Mouse (Mus musculus) erythroid progenitor cell, adult 5-6 weeks (primary cell): ENCODE results near the gene Zfp423. TPM values are rescaled to one million over a fixed set of nuclear protein-coding genes. Genes with fewer than 3 reads are reported as not detected.

Source experiments
- ATAC-seq: replicated peaks from 2 replicates; pipeline ENCODE4 v1.8.0; 2016; ENCODE audit warnings: moderate number of reproducible peaks, mild to moderate bottlenecking, moderate TSS enrichment, inconsistent platforms; ENCODE audit not compliant: poor library complexity, low FRiP score, severe bottlenecking
- total RNA-seq, 2 experiments: library from RNA; stranded (forward) in 1 of 2; stranded (reverse) in 1 of 2; fragments of 150-400 nt in 1 of 2; fragments of 186-747, 209-891 nt in 1 of 2; gene quantifications; 2 replicates each; pipeline versions ENCODE4 v1.2.3 to v1.2.4; 2015 to 2017; ENCODE audit warnings: low replicate concordance in 2 of 2

Zfp423 gene
- total RNA-seq, 2 experiments from 2014 or later = 0.42 TPM; not detected in 1

- no peak for ATAC-seq
Observed at GRCm38 (mm10) chr8:87765276-87765675, 194.1 kb downstream of the Zfp423 start.

- no peak for ATAC-seq
Observed at GRCm38 (mm10) chr8:87758750-87759149, 200.6 kb downstream of the Zfp423 start.

- no peak for ATAC-seq
Observed at GRCm38 (mm10) chr8:87754853-87755252, 204.5 kb downstream of the Zfp423 start.

- no peak for ATAC-seq
Observed at GRCm38 (mm10) chr8:87753636-87754035, 205.8 kb downstream of the Zfp423 start.

GRCm38 (mm10) chr8:87753148-87753547 lies 206.2 kb downstream of the Zfp423 start:
- ATAC-seq = no peak

GRCm38 (mm10) chr8:87752710-87753109 lies 206.7 kb downstream of the Zfp423 start:
- ATAC-seq = no peak

GRCm38 (mm10) chr8:87747582-87747981 lies 211.8 kb downstream of the Zfp423 start:
- no peak for ATAC-seq

GRCm38 (mm10) chr8:87747142-87747541 lies 212.3 kb downstream of the Zfp423 start:
- ATAC-seq = no peak

- ATAC-seq = no peak
Observed at GRCm38 (mm10) chr8:87746072-87746471, 213.3 kb downstream of the Zfp423 start.

GRCm38 (mm10) chr8:87745125-87745698 lies 214.2 kb downstream of the Zfp423 start:
- ATAC-seq = no peak

- ATAC-seq = no peak
Observed at GRCm38 (mm10) chr8:87744556-87744955, 214.8 kb downstream of the Zfp423 start.

GRCm38 (mm10) chr8:87742016-87742415 lies 217.4 kb downstream of the Zfp423 start:
- no peak for ATAC-seq

- no peak for ATAC-seq
Observed at GRCm38 (mm10) chr8:87740946-87741530, 218.4 kb downstream of the Zfp423 start.

GRCm38 (mm10) chr8:87737900-87738299 lies 221.5 kb downstream of the Zfp423 start:
- ATAC-seq = no peak

GRCm38 (mm10) chr8:87734902-87735301 lies 224.5 kb downstream of the Zfp423 start:
- no peak for ATAC-seq

GRCm38 (mm10) chr8:87734496-87734895 lies 224.9 kb downstream of the Zfp423 start:
- ATAC-seq = no peak

GRCm38 (mm10) chr8:87731062-87731461 lies 228.3 kb downstream of the Zfp423 start:
- ATAC-seq = no peak

- no peak for ATAC-seq
Observed at GRCm38 (mm10) chr8:87723015-87723414, 236.4 kb downstream of the Zfp423 start.

GRCm38 (mm10) chr8:87719137-87719815 lies 240.1 kb downstream of the Zfp423 start:
- ATAC-seq = no peak

GRCm38 (mm10) chr8:87717445-87717844 lies 241.9 kb downstream of the Zfp423 start:
- ATAC-seq = no peak

GRCm38 (mm10) chr8:87716726-87717248 lies 242.6 kb downstream of the Zfp423 start:
- no peak for ATAC-seq
